Mouse (Mus musculus) hindbrain, embryonic 15.5 days (tissue): ENCODE data around the gene Sipa1l1. TPM values are rescaled to one million over a fixed set of nuclear protein-coding genes. Genes with fewer than 3 reads are reported as not detected.

Experiments
- ATAC-seq: fragments of 200-750 bp; cut with Nextera tagmentation; 2 replicates; pipeline ENCODE4 v1.8.0; 2017; ENCODE audit warnings: low read depth, moderate number of reproducible peaks, moderate TSS enrichment; ENCODE audit not compliant: low FRiP score
- H3K27ac ChIP-seq: fragments of 300-500 bp; sonication (generic); replicated peaks from 2 replicates; pipeline ENCODE4 v1.5.1; 2015; ENCODE audit warnings: mild to moderate bottlenecking, inconsistent platforms
- H3K27me3 ChIP-seq: fragments of 300-500 bp; sonication (generic); 2 replicates; pipeline ENCODE4 v1.6.1; 2015; ENCODE audit warnings: control low read depth, inconsistent platforms
- H3K36me3 ChIP-seq: fragments of 300-500 bp; sonication (generic); 2 replicates; pipeline ENCODE4 v1.6.1; 2015; ENCODE audit warnings: control low read depth, inconsistent platforms
- H3K4me1 ChIP-seq: fragments of 300-500 bp; sonication (generic); replicated peaks from 2 replicates; pipeline ENCODE4 v1.6.1; 2015; ENCODE audit warnings: control low read depth, inconsistent platforms
- H3K4me2 ChIP-seq: fragments of 300-500 bp; sonication (generic); 2 replicates; pipeline ENCODE4 v1.6.1; 2015; ENCODE audit warnings: moderate library complexity, mild to moderate bottlenecking, inconsistent platforms
- H3K4me3 ChIP-seq: fragments of 300-500 bp; sonication (generic); 2 replicates; pipeline ENCODE4 v1.5.1; 2015; ENCODE audit warnings: mild to moderate bottlenecking, inconsistent platforms
- H3K9ac ChIP-seq: fragments of 300-500 bp; sonication (generic); 2 replicates; pipeline ENCODE4 v1.6.1; 2015; ENCODE audit warnings: inconsistent platforms
- H3K9me3 ChIP-seq: fragments of 300-500 bp; sonication (generic); 2 replicates; pipeline ENCODE4 v1.6.1; 2016; ENCODE audit warnings: control low read depth, inconsistent platforms
- WGBS: fragments of 180-500 bp; shearing (Covaris S2); methylation state at CpG from one replicate; pipeline ENCODE4 v1.1.7; 2015; 5-methylcytosine and 5-hydroxymethylcytosine counted together
- polyA plus RNA-seq: library from polyadenylated mRNA; unstranded; fragments of >200 nt; fragmentation: Nextera tagmentation; extraction: Ambion mirVana; gene quantifications from 2 replicates; pipeline ENCODE4 v1.2.1, GENCODE M21; 2015

Sipa1l1 gene
- polyA plus RNA-seq, 1 experiment from 2014 or later = 14.1 TPM

DNA sequence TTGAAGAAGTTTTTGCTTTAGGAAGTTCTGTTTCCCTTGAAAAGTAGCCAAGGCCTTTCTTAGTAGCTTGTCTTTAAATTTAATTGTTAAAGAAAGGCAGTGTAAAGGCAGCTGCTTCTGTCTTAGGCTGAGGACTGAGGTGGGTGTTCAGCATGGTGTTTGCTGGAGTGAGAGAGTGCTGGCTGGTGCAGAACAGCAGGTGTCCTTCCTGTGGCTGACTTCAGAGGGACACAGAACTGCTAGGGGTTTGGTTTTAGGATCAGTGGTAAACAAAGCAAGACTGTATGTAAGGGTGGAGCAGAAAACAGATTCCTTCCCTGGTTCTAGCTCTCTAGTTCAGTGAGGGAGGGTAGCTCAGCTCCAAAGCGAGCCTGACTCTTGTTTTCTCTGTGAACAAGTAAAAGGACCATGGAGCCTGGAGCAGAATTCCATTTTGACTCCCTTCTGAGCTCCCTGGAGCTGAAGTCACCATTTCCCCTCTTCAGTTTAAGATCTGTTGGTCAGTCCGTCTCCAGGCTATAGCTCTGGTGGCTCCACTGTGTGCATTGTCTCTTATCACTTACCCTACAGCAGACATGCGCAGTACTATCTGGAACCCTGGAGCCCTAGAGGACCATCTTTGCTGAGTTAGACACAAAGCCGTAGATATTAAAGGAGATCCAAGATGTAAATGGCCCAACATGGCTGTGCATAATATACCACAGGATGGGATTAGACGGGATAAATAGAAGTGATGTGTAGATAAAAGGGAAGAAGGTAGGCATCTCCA is 95.1 kb downstream of the Sipa1l1 start:
- H3K27ac ChIP-seq = no peak overlapping the region
- H3K4me2 ChIP-seq = no peak overlapping the region
- H3K9ac ChIP-seq = no peak overlapping the region
- no peaks in the 10 kb centered on the region for H3K27me3 ChIP-seq
- no peak for ATAC-seq
- H3K4me1 ChIP-seq = no peaks in the 10 kb centered on the region
- H3K4me3 ChIP-seq = no peak overlapping the region
- H3K36me3 ChIP-seq = no peaks in the 10 kb centered on the region
- 94% methylated on average over 5 of the region's 5 CpGs for WGBS
- H3K9me3 ChIP-seq = no peaks in the 10 kb centered on the region

DNA sequence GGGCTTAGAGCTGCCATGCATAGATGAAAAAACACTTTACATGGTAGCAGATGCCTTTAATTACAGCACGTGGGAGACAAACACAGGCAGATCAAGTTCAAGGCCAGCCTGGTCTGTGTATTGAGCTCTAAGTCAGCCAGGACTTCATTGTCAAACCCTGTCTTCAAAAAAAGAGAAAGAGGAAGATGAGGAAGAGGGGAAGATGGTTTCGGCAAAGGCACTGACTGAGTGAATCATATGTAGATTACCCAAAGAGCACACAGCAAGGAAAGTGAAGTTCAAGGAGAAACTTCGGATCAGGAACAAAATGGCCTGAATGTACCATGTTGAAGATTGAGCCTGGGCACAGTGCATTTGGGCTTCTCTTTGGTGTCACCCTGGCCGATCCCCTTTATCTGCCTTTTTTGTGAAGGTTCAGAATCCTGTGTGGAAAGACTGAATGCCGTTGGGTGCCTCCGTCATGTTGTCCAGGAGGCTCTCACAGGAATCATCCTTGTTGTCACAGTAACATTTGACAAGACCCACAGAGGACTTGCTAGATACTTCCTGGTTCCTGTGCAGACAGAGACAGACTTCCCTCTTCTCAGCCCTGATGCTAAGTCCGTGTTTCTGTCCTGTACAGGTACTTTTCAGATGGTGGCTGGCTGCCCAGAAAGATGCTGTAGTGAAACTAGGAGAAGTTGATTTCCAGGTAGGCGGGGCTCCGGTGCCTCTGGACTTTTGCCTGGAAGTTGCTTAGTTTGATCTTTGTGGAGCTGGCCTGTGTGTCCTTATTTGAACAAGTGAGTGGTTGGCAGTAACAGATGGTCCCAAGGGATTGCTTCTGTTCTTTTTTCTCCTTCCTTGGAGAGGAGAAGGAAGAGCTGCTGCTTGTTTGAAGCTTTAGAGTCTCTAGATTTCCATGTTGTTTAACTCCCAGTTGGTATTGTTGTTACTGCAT is 96.5 kb downstream of the Sipa1l1 start:
- Histone ChIP-seq H3K4me2 (no peak overlapping the region), H3K4me3 (no peak overlapping the region), H3K9ac (no peak overlapping the region), H3K27ac (no peak overlapping the region), H3K9me3 (no peaks in the 10 kb centered on the region), H3K4me1 (no peaks in the 10 kb centered on the region), H3K27me3 (no peaks in the 10 kb centered on the region), H3K36me3 (no peaks in the 10 kb centered on the region)
- 91% methylated on average over 9 of the region's 9 CpGs for WGBS
- ATAC-seq = no peak

DNA sequence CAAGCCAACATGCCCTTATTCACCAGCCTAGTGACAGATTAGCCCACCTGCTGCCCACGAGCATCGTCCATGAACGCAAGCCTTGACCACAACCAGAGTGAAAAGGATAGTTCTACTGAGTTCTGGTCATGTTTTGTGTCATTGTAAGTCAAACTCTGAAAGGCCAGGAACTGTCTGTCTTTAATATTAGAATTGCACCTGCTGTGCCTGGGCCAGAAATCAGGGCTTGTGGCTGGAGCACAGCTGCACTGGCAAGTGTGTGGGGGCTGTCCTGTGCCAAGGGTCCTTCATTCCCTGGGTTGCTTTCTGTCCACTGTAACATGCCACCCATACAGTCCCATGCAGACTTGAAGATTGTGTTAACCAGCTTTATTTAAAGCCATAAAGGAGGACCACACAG is 102.3 kb downstream of the Sipa1l1 start:
- Histone ChIP-seq H3K4me2 (no peak overlapping the region), H3K4me3 (no peak overlapping the region)

DNA sequence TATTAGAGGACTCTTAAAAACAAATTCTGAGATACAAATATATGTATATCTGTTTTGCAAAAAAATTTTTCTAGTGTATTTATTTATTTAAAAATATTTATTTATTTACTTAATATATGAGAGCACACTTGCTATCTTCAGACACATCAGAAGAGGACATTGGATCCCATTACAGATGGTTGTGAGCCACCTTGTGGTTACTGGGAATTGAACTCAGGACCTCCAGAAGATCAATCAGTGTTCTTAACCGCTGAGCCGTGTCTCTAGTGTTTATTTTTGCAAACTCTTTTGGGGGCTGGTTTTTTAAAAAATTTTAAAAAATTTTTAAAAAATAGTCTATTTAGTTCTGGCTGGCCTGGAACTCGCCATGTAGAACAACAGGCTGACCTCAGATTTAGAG is 104.4 kb downstream of the Sipa1l1 start:
- no peak overlapping the region for H3K4me2 ChIP-seq
- H3K4me3 ChIP-seq = no peak overlapping the region
- no peak overlapping the region for H3K27ac ChIP-seq
- no peak for ATAC-seq
- no peaks in the 10 kb centered on the region for H3K36me3 ChIP-seq
- H3K9ac ChIP-seq = no peak overlapping the region
- WGBS = 82% methylated on average over 3 of the region's 3 CpGs
- no peaks in the 10 kb centered on the region for H3K9me3 ChIP-seq
- H3K4me1 ChIP-seq = no peaks in the 10 kb centered on the region; the same call in 1 of the 2 replicates
- no peaks in the 10 kb centered on the region for H3K27me3 ChIP-seq

More for the DNA sequence above, 102.3 kb downstream of the Sipa1l1 start:
- Histone ChIP-seq H3K27me3 (no peaks in the 10 kb centered on the region), H3K27ac (no peak overlapping the region), H3K36me3 (no peaks in the 10 kb centered on the region), H3K9ac (no peak overlapping the region), H3K4me1 (no peaks in the 10 kb centered on the region; the same call in 1 of the 2 replicates), H3K9me3 (no peaks in the 10 kb centered on the region)
- ATAC-seq = no peak
- WGBS = 79% methylated on average over 3 of the region's 3 CpGs

DNA sequence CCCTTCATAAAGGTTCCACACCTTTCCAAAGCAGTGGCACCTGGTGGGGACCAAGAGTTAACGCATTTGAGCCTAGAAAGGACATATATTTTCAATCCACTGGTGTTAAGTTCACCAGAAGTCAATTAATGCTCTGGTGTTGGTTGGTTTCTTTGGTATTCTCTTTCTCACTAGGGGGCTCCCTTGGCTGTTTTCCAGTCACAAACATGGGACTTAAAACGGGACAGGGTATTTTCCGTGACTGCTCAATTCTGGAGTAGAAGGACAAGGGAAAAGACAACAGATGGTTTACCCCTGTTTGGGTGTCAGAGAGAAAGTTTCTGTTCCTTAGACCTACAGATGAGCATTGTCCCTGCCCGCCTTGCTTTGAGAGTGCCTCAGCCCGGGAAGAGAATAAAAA is 105.5 kb downstream of the Sipa1l1 start:
- no peak overlapping the region for H3K9ac ChIP-seq
- H3K4me1 ChIP-seq = no peaks in the 10 kb centered on the region; the same call in 1 of the 2 replicates
- H3K27me3 ChIP-seq = no peaks in the 10 kb centered on the region
- no peaks in the 10 kb centered on the region for H3K9me3 ChIP-seq
- H3K4me3 ChIP-seq = no peak overlapping the region
- 73% methylated on average over 5 of the region's 5 CpGs for WGBS
- H3K4me2 ChIP-seq = no peak overlapping the region
- H3K27ac ChIP-seq = no peak overlapping the region
- H3K36me3 ChIP-seq = no peaks in the 10 kb centered on the region
- ATAC-seq = no peak

DNA sequence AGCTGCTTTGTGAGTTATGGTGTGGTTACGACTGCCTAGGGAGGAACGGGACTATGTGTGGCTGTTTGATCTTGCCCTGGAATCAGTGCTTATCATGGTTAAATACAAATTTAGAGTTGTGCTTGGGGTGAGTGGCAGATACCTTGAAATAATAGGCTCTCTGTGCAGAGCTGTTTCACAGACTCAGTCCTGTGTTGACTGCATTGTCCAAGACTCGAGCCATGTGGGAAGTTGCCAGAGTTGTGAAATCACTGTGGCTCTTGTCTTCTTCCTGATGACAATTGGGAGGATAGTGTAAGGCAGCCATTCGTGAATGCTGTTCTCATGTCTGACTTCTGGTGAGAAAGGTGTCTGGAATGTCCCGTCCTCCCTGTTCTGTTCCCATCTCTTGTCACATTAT is 106.6 kb downstream of the Sipa1l1 start:
- ATAC-seq = no peak
- H3K27ac ChIP-seq = no peak overlapping the region
- H3K4me3 ChIP-seq = no peak overlapping the region
- H3K4me1 ChIP-seq = no peaks in the 10 kb centered on the region; the same call in 1 of the 2 replicates
- H3K9me3 ChIP-seq = no peaks in the 10 kb centered on the region
- no peaks in the 10 kb centered on the region for H3K27me3 ChIP-seq
- H3K9ac ChIP-seq = no peak overlapping the region
- H3K36me3 ChIP-seq = no peaks in the 10 kb centered on the region
- no peak overlapping the region for H3K4me2 ChIP-seq
- WGBS = 64% methylated on average over 5 of the region's 5 CpGs

DNA sequence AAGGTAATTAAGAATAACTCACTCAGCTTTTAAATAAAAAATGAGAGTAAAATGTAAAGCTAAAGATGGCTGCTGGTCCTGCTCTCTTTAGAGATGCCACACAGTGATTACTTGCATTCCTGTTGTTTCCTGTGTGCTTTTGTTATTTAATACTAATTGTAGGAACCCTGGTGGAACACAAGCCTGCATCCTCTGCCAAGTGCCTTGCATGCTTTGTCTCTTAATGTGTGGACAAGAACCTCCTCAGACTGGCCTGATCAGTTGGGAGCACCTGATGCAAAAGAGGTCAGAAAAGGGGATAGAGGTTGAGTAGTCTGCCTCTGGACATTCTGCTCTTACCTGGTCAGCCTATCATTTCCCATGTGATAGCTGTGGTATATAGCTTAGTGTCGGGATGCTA is 107.5 kb downstream of the Sipa1l1 start:
- no peak overlapping the region for H3K27ac ChIP-seq
- no peak overlapping the region for H3K4me2 ChIP-seq
- H3K4me1 ChIP-seq = no peaks in the 10 kb centered on the region; the same call in 1 of the 2 replicates
- ATAC-seq = no peak
- WGBS = 86% methylated on average over 1 of the region's 1 CpGs
- no peaks in the 10 kb centered on the region for H3K36me3 ChIP-seq
- no peaks in the 10 kb centered on the region for H3K27me3 ChIP-seq
- H3K9ac ChIP-seq = no peak overlapping the region
- no peaks in the 10 kb centered on the region for H3K9me3 ChIP-seq
- H3K4me3 ChIP-seq = no peak overlapping the region

DNA sequence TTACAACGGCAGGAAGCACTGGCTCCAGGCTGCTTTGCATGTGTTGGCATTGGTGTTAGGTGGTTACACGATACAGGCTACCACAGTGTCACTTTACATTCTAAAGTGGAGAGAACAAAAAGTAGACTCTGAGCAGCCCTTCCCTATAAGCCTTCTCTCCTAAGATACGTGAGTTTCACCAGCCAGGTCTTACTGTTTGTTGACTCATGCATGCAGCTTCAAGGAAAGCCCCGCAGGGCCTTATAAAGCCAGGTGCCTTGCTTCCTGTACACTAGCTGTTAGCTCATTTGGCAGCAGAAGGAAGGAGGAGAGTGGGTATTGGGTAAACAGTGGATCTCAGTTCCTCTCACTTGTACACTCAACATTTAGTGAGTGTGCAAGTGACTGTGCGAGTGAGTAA is 115.5 kb downstream of the Sipa1l1 start:
- ATAC-seq = no peak
- Histone ChIP-seq H3K27me3 (no peaks in the 10 kb centered on the region), H3K4me3 (no peak overlapping the region), H3K36me3 (no peaks in the 10 kb centered on the region), H3K4me1 (peaks cover 12% of the 10 kb centered on the region; the same call in 1 of the 2 replicates), H3K27ac (no peak overlapping the region), H3K9ac (no peak overlapping the region), H3K4me2 (no peak overlapping the region), H3K9me3 (no peaks in the 10 kb centered on the region)
- 84% methylated on average over 5 of the region's 5 CpGs for WGBS

DNA sequence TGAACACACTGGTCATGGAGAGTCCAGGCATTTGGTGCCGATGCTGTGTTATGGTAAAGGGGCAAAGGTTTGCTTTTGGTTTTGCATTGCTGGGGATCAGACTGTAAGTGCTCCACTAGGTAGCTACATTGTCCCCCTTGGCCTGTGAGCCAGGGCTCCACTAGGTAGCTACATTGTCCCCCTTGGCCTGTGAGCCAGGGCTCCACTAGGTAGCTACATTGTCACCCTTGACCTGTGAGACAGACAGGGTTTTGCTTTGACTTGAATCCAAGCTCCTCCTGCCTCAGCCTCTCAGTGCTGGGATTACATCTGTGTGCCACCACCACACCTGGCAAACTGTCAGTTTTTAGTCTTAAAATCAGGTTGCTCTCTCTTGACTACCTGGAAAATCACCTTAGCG is 115.9 kb downstream of the Sipa1l1 start:
- 96% methylated on average over 2 of the region's 2 CpGs for whole genome bisulfite sequencing
- ATAC-seq = no peak
- H3K9me3 ChIP-seq = no peaks in the 10 kb centered on the region
- no peaks in the 10 kb centered on the region for H3K36me3 ChIP-seq
- peaks cover 12% of the 10 kb centered on the region; the same call in 1 of the 2 replicates for H3K4me1 ChIP-seq
- no peak overlapping the region for H3K9ac ChIP-seq
- H3K27ac ChIP-seq = no peak overlapping the region
- H3K4me2 ChIP-seq = no peak overlapping the region
- no peaks in the 10 kb centered on the region for H3K27me3 ChIP-seq
- H3K4me3 ChIP-seq = no peak overlapping the region

DNA sequence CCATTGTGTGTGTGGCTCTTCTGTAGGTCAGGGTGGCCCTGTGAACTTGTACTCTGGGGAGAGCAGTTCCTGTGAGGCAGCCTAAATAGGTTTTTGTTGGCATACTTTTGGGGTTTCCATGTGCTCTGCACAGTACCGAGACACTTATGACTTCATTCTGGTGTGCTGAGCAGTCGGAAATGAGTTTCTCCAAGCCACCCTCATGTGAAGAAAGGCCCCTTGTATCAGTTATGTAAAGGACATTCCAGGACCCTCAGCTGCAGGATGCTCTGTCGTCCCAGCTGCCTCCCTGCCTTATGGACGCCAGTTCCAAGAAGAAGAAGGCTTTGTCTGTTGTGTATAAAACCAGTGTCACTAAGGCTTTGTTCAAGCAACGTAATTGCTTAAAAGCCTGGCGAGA is 116.9 kb downstream of the Sipa1l1 start:
- Histone ChIP-seq H3K27me3 (no peaks in the 10 kb centered on the region), H3K4me1 (peaks cover 12% of the 10 kb centered on the region; the same call in 1 of the 2 replicates), H3K4me3 (no peak overlapping the region), H3K4me2 (no peak overlapping the region), H3K27ac (no peak overlapping the region), H3K9ac (no peak overlapping the region), H3K36me3 (no peaks in the 10 kb centered on the region), H3K9me3 (no peaks in the 10 kb centered on the region)
- WGBS = 35% methylated on average over 6 of the region's 6 CpGs
- ATAC-seq = peak; percentile 42; the same call in 1 of the 2 replicates

DNA sequence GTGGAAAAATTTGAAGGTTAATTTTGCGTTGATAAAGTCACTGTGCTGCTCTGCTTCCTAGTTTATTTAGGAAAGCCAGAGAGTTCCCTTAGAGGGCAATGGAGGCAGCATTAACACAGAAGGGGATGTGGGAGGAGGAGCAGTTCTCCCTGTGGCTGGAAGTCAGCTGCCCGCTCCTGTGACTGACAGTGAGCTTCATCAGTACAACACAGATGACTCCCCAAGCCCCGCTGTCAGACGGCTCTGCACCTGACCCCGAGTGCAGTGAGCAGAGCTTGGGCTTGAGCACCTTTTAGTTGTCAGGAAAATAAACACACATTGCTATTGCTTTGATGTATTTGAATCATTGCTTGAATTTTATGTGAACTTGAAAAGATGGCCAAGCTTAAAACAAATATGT is 117.7 kb downstream of the Sipa1l1 start:
- no peak overlapping the region for H3K9ac ChIP-seq
- H3K4me2 ChIP-seq = no peak overlapping the region
- H3K36me3 ChIP-seq = no peaks in the 10 kb centered on the region
- no peak for ATAC-seq
- H3K4me1 ChIP-seq = peaks cover 12% of the 10 kb centered on the region; the same call in 1 of the 2 replicates
- no peak overlapping the region for H3K4me3 ChIP-seq
- 40% methylated on average over 5 of the region's 5 CpGs for WGBS
- H3K27ac ChIP-seq = no peak overlapping the region
- no peaks in the 10 kb centered on the region for H3K9me3 ChIP-seq
- H3K27me3 ChIP-seq = no peaks in the 10 kb centered on the region
